Mouse (Mus musculus) heart, embryonic 13.5 days (tissue): ENCODE measurements around the gene Mapk12. TPM values are rescaled to one million over a fixed set of nuclear protein-coding genes. Genes with fewer than 3 reads are reported as not detected.

Experiments used
- ATAC-seq: fragments of 200-750 bp; cut with Nextera tagmentation; 2 replicates; pipeline ENCODE4 v1.8.0; 2017; ENCODE audit warnings: moderate TSS enrichment; ENCODE audit not compliant: insufficient number of reproducible peaks, low FRiP score, low TSS enrichment; ENCODE audit errors: extremely low read depth
- H3K27ac ChIP-seq: fragments of 300-500 bp; sonication (generic); replicated peaks from 2 replicates; pipeline ENCODE4 v1.5.1; 2015; ENCODE audit warnings: moderate library complexity, mild to moderate bottlenecking, inconsistent platforms
- H3K27me3 ChIP-seq: fragments of 300-500 bp; sonication (generic); replicated peaks from 2 replicates; pipeline ENCODE4 v1.6.1; 2015; ENCODE audit warnings: mild to moderate bottlenecking, inconsistent platforms
- H3K36me3 ChIP-seq: fragments of 300-500 bp; sonication (generic); 2 replicates; pipeline ENCODE4 v1.6.1; 2015; ENCODE audit warnings: mild to moderate bottlenecking, inconsistent platforms
- H3K4me1 ChIP-seq: fragments of 300-500 bp; sonication (generic); 2 replicates; pipeline ENCODE4 v1.6.1; 2015; ENCODE audit warnings: inconsistent platforms
- H3K4me2 ChIP-seq: fragments of 300-500 bp; sonication (generic); 2 replicates; pipeline ENCODE4 v1.6.1; 2015; ENCODE audit warnings: inconsistent platforms, mild to moderate bottlenecking, moderate library complexity
- H3K4me3 ChIP-seq: fragments of 300-500 bp; sonication (generic); 2 replicates; pipeline ENCODE4 v1.5.1; 2015; ENCODE audit warnings: moderate library complexity, mild to moderate bottlenecking, inconsistent platforms
- H3K9ac ChIP-seq: fragments of 300-500 bp; sonication (generic); 2 replicates; pipeline ENCODE4 v1.6.1; 2015; ENCODE audit warnings: inconsistent platforms, mild to moderate bottlenecking, moderate library complexity
- H3K9me3 ChIP-seq: fragments of 300-500 bp; sonication (generic); 2 replicates; pipeline ENCODE4 v1.6.1; 2016; ENCODE audit warnings: inconsistent platforms
- WGBS: fragments of 180-500 bp; shearing (Covaris S2); methylation state at CpG from one replicate; pipeline ENCODE4 v1.1.7; 2015; ENCODE audit warnings: mixed read lengths; 5-methylcytosine and 5-hydroxymethylcytosine counted together
- polyA plus RNA-seq: library from polyadenylated mRNA; unstranded; fragments of >200 nt; fragmentation: Nextera tagmentation; extraction: Ambion mirVana; gene quantifications from 2 replicates; pipeline ENCODE4 v1.2.1, GENCODE M21; 2015

Mapk12 gene
- polyA plus RNA-seq, result 19.0 and 20.4 TPM in 2 replicates

DNA sequence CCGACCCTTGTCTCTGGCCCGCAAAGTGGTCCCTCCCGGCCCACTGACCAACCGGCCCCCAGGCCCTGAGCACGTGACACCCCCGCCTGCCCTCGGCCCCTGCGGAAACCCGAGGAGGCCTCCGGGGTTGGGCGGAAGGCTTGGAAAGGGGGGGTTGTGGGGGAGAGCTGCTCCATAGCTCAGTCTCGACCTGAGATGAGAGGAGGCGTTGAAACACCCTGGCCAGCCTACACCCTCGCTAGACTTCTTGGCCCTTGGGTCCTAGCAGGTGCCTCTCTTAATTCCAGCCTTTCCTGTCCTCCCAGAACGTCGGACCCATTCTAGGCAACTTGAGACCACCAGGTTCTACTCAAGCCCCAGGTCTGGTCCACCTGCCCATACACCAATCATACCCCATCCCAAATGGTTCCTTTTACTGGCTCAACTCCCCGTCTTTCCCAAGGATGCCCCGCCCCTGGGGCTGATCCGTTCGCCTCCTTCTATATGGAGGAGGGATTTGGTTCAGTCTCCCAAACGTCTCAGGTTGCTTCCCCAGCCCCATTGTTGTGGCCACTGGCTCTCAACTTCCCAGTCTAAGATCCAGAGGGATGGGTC lies at the start of gene Mapk12:
TSS of gene Mapk12 (minus strand) at position 45 of the 594 bp plus-strand sequence.
- peak within 1 kb of the TSS; percentile 79 for H3K9ac ChIP-seq
- H3K27me3 ChIP-seq, result peaks cover 74% of the 10 kb centered on the region
- peak; percentile 40; the same call in 1 of the 2 replicates for ATAC-seq
- WGBS, result under 1% methylated on average over 21 of the region's 21 CpGs
- H3K36me3 ChIP-seq, result no peaks in the 10 kb centered on the region
- no peak within 1 kb of the TSS for H3K27ac ChIP-seq
- H3K9me3 ChIP-seq, result no peaks in the 10 kb centered on the region
- H3K4me3 ChIP-seq, result peak within 1 kb of the TSS; percentile 64
- peak within 1 kb of the TSS; percentile 90 for H3K4me2 ChIP-seq
- peaks cover 36% of the 10 kb centered on the region for H3K4me1 ChIP-seq

GRCm38 (mm10) chr15:89184937-89185227 lies 44.4 kb upstream of the Mapk12 start:
- WGBS, result 90% methylated on average over 5 of the region's 5 CpGs
- H3K4me2 ChIP-seq, result no peak overlapping the region
- H3K9me3 ChIP-seq, result no peaks in the 10 kb centered on the region
- no peaks in the 10 kb centered on the region for H3K27me3 ChIP-seq
- H3K36me3 ChIP-seq, result peaks cover 41% of the 10 kb centered on the region
- no peak overlapping the region for H3K27ac ChIP-seq
- no peak for ATAC-seq
- no peak overlapping the region for H3K9ac ChIP-seq
- H3K4me1 ChIP-seq, result peaks cover 21% of the 10 kb centered on the region
- no peak overlapping the region for H3K4me3 ChIP-seq

- Histone ChIP-seq H3K4me1 (peaks cover 26% of the 10 kb centered on the region), H3K9me3 (no peaks in the 10 kb centered on the region), H3K4me3 (no peak overlapping the region), H3K9ac (no peak overlapping the region), H3K27me3 (no peaks in the 10 kb centered on the region), H3K4me2 (no peak overlapping the region), H3K36me3 (peaks cover 36% of the 10 kb centered on the region), H3K27ac (no peak overlapping the region)
- 68% methylated on average over 5 of the region's 5 CpGs for WGBS
- ATAC-seq, result no peak
These were observed 43.8 kb upstream of the Mapk12 start for GRCm38 (mm10) chr15:89184141-89184936.

- WGBS, result 63% methylated on average over 5 of the region's 5 CpGs
- ATAC-seq, result no peak
- peaks cover 23% of the 10 kb centered on the region for H3K36me3 ChIP-seq
- H3K4me1 ChIP-seq, result peaks cover 41% of the 10 kb centered on the region
- H3K9me3 ChIP-seq, result no peaks in the 10 kb centered on the region
- H3K4me3 ChIP-seq, result no peak overlapping the region
- 0 out of 2 replicates have a peak overlapping the region, but pooled peaks have one; percentile 92 for H3K4me2 ChIP-seq
- peak overlapping the region; percentile 95 for H3K27ac ChIP-seq
- no peaks in the 10 kb centered on the region for H3K27me3 ChIP-seq
- 0 out of 2 replicates have a peak overlapping the region, but pooled peaks have one; percentile 5 for H3K9ac ChIP-seq
These were observed 42.3 kb upstream of the Mapk12 start for GRCm38 (mm10) chr15:89182842-89183241.

DNA sequence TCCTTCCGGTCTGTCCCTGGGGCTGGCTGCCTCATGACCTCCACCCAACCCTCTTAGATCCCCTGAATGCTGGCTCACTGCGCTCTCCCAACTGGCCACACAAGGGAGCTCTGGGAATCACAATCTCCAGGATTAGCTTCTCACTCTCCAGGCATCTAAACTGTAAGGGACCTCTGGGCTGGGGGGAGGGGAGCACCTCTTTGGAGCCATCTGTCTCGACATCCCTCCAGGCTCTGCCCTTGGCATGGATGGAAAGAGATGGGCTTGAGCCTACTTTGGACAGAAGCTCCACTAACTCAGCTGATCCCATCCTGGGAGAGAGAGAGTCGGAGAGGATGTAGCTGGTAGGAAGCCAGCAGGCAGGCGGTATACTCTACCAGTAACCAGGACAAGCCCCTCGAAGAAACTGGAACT lies 41.8 kb upstream of the Mapk12 start:
- H3K36me3 ChIP-seq, result peaks cover 20% of the 10 kb centered on the region

GRCm38 (mm10) chr15:89181561-89182270 lies 41.2 kb upstream of the Mapk12 start:
- Histone ChIP-seq H3K4me3 (peak overlapping the region; percentile 82), H3K4me1 (peaks cover 52% of the 10 kb centered on the region), H3K27me3 (no peaks in the 10 kb centered on the region), H3K27ac (peak overlapping the region; percentile 95), H3K9me3 (no peaks in the 10 kb centered on the region), H3K36me3 (peaks cover 14% of the 10 kb centered on the region), H3K4me2 (peak overlapping the region; percentile 92), H3K9ac (peak overlapping the region; percentile 96)
- 54% methylated on average over 10 of the region's 10 CpGs for WGBS
- no peak for ATAC-seq

More for the DNA sequence above, 41.8 kb upstream of the Mapk12 start:
- Histone ChIP-seq H3K9me3 (no peaks in the 10 kb centered on the region), H3K27ac (peak overlapping the region; percentile 95), H3K4me1 (peaks cover 46% of the 10 kb centered on the region), H3K4me3 (no peak overlapping the region), H3K4me2 (peak overlapping the region; percentile 92), H3K9ac (0 out of 2 replicates have a peak overlapping the region, but pooled peaks have one; percentile 5), H3K27me3 (no peaks in the 10 kb centered on the region)
- ATAC-seq, result no peak; the same call in 1 of the 2 replicates
- 18% methylated on average over 6 of the region's 6 CpGs for WGBS

DNA sequence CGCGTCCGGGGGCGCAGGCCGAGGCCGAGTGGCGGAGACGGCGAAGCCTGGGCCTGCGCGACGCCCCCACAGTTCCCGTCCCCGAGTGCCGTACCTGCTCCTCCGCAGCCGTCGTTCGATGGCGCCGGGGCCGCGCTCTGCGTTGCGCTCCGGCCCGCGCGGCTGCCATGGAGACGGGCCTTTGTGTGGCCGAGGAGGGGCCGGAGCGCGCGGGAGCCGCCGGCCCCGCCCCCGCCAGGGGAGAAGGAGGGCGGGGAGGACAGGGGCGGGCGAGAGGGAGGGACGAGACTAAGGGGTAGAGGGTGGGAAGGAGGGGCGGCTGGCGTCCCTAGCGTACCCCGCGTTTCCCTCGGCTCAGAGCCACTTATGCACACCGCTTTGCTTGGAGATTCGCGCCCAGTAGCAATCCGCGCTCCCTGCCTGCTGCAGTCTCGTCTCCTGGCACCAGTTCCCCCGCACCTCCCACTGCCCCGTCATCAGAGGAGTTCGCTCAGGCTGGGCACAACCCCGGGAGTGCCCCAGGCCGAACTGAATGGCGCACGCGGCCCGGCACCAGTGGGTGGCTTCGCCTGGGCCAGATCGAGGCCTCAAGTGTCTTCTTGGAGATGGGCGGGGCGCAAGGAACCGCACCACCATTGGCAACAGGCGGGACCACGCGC lies 40.2 kb upstream of the Mapk12 start, which contains the start of gene Plxnb2:
TSS of gene Plxnb2 (minus strand) at position 218 of the 659 bp plus-strand sequence.
- Histone ChIP-seq H3K4me1 (peaks cover 62% of the 10 kb centered on the region), H3K9ac (peak within 1 kb of the TSS; percentile 96), H3K27ac (peak within 1 kb of the TSS; percentile 95), H3K9me3 (no peaks in the 10 kb centered on the region), H3K36me3 (peaks cover 4% of the 10 kb centered on the region; the same call in 1 of the 2 replicates), H3K4me3 (peak within 1 kb of the TSS; percentile 82), H3K27me3 (no peaks in the 10 kb centered on the region), H3K4me2 (peak within 1 kb of the TSS; percentile 92)
- ATAC-seq, result peak; percentile 79
- WGBS, result under 1% methylated on average over 67 of the region's 72 CpGs

DNA sequence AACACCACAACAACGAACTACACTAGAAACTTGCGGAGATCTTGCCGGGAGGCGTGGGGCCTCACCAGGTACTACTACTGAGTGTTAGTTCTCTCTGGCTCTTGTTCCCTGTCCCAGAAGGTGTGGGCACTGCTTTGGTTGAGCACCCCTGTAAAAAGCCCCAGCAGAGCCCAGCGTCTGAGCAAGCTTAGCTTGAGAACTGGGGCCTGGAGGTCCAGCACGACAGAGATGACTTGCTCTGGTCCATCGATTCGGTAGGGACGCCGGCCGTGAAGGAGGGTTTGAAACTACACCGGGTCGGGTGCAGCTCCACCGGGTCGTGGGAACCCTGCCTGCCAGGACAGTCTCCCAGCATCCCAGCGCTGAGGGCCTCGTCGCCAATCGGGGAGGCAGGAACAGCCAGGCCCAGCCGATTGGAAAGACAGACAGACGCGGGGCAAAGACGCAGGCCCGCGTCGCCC lies 39.6 kb upstream of the Mapk12 start:
- Histone ChIP-seq H3K27ac (peak overlapping the region; percentile 95), H3K9ac (peak overlapping the region; percentile 96), H3K4me1 (peaks cover 68% of the 10 kb centered on the region), H3K9me3 (no peaks in the 10 kb centered on the region), H3K4me2 (peak overlapping the region; percentile 92), H3K36me3 (0 out of 2 replicates have a peak, but pooled peaks cover 4% of the 10 kb centered on the region), H3K27me3 (no peaks in the 10 kb centered on the region), H3K4me3 (peak overlapping the region; percentile 82)
- no peak for ATAC-seq
- under 1% methylated on average over 26 of the region's 26 CpGs for WGBS

DNA sequence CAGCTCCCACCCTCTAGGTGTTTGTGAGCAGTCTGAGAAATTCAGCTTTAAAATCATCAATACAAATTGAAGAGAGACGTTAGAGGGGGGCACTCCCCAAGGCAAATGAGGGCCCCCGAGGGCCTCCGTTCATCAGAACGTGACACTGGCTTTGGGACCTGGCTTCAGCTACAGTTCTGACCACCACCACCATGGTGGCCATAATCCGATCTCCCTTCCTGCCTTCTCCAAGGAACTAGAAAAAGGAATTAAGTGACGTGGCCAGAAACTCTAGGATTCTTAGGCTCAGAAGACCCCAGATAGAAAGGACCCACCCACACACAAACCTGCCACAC lies 39.1 kb upstream of the Mapk12 start:
- H3K36me3 ChIP-seq, result 0 out of 2 replicates have a peak, but pooled peaks cover 4% of the 10 kb centered on the region

DNA sequence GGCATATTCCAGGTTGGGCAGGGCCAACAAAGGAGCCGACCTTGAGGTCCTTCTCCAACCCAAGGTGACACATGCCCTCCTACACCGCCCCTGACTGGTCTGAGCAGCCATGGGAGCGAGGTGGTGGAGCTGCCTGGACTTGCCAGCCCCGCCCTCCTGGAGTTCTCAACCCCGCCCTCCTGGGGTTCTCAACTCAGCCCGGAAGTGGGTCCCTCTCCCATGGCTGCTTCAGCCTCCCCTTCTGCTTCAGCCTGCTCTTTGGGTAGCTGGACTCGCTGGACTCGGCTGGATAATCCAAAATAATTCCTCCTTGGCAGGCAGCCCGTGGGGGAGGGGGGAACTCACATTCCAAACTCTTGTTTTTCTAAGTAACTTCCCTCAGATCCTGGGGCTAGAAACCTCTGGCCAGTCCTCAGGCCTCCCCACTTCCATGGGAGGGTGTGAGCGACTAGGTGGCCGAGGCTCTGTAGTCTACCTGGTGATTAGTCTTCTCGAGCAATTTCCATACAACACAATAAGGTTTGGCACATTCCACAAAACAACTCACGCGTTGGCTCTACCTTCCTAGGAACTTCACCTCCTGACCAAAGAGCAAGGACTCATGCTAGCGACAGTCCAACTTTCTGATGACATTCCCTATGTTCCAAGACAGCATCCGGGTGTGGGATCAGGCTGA lies 38.6 kb upstream of the Mapk12 start:
- H3K4me1 ChIP-seq, result peaks cover 78% of the 10 kb centered on the region
- ATAC-seq, result peak; percentile 26; the same call in 1 of the 2 replicates
- H3K27ac ChIP-seq, result peak overlapping the region; percentile 95
- 3% methylated on average over 16 of the region's 16 CpGs for WGBS
- peak overlapping the region; percentile 96 for H3K9ac ChIP-seq
- no peaks in the 10 kb centered on the region for H3K36me3 ChIP-seq
- no peaks in the 10 kb centered on the region for H3K9me3 ChIP-seq
- H3K27me3 ChIP-seq, result no peaks in the 10 kb centered on the region
- H3K4me3 ChIP-seq, result peak overlapping the region; percentile 82
- peak overlapping the region; percentile 92 for H3K4me2 ChIP-seq

More for the DNA sequence above, 39.1 kb upstream of the Mapk12 start:
- no peak for ATAC-seq
- Histone ChIP-seq H3K27me3 (no peaks in the 10 kb centered on the region), H3K9ac (peak overlapping the region; percentile 96), H3K4me3 (peak overlapping the region; percentile 82), H3K27ac (peak overlapping the region; percentile 95), H3K9me3 (no peaks in the 10 kb centered on the region), H3K4me1 (peaks cover 73% of the 10 kb centered on the region), H3K4me2 (peak overlapping the region; percentile 92)
- 5% methylated on average over 6 of the region's 6 CpGs for WGBS
